Mouse (Mus musculus) embryo, embryonic 9.5 days (tissue): ENCODE results near the gene Gm2244.
"Not testable (repeated sequence)": the region's sequence is repeated elsewhere in the genome, so short reads cannot be mapped to it uniquely, and the experiment has no call there.

Source experiments
- DNase-seq: peaks from one replicate; pipeline ENCODE4 v3.0.0-alpha.2; 2017; ENCODE audit errors: extremely low spot score

Gm2244 gene

DNA sequence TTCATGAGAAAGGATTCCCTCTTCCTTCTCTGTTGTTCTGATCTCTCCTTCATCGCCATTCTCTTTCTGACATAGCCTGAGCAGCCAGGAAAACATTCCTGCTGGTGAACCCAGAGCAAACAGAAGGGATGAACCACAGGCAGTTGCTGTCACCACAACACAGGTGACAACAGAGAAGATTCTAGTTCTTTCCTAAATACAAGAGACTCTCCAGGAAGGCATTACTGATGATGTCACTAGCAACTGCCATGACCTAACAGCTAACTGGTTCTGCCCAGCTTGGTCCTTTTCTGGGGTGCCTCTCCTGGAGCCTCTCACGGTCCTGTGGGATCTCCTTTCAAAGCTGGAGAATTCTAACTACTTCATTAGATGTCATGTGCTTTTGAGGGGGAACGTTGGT lies at the start of gene Gm2244:
Gene Gm2244, minus strand, starts transcription at position 101 of the 400 bp plus-strand sequence.
- not testable (repeated sequence) for DNase-seq

DNA sequence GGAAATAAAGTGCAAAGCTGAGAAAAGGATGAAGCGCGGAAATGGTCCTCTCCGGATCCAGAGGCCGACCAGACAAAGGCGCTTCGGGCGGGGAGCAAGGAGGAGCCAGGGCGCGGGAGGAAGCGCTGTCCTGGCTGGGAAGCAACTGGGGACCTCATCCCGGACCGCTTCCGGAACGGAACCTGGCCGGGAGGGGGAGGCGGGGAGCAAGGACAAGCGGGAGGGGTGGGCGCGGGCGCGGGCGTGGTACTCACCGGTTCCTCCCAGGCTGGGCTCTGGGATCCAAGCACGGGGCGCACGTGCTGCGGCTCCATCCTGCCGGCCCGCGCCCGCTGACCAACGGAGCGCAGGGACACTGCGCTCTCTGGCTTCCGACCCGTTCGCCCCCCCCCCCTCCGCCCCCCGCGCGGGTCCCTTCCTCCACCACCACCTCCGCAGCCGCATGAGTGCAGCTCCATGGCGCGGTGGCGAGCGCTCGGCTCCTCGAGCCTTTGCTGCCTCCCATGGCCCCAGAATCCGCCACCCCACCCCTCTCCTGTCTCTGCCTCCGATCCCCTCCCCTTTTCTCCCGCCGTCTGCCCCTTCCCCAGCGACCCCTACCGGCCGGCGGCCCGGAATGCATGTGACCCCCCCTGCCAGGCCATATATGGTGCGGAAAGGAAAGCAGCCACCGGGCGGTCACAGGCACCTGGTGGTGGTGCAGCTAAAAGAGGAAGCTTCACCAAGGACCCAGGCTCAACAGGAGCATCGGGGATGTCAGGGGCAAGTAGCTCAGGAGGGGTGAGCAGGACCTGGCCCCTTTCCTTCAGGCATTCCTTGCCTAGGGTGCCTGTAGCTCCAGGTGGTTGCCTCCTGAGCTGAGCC lies 35.3 kb upstream of the Gm2244 start, which contains the start of gene Gm2237:
Gene Gm2237, minus strand, starts transcription at position 332 of the 864 bp plus-strand sequence.
- peak; percentile 40 for DNase-seq
